Mouse (Mus musculus) midbrain, embryonic 12.5 days (tissue): Measurements from ENCODE around the gene Lrrtm3. TPM values are rescaled to one million over a fixed set of nuclear protein-coding genes. Genes with fewer than 3 reads are reported as not detected.

ENCODE experiments used
- ATAC-seq: fragments of 200-750 bp; cut with Nextera tagmentation; 2 replicates; pipeline ENCODE4 v1.8.0; 2017; ENCODE audit warnings: low read depth, moderate TSS enrichment, moderate library complexity; ENCODE audit not compliant: low FRiP score
- H3K27ac ChIP-seq: fragments of 300-500 bp; sonication (generic); replicated peaks from 2 replicates; pipeline ENCODE4 v1.5.1; 2016; ENCODE audit warnings: mild to moderate bottlenecking
- H3K27me3 ChIP-seq: fragments of 300-500 bp; sonication (generic); 2 replicates; pipeline ENCODE4 v1.6.1; 2016; ENCODE audit warnings: mild to moderate bottlenecking
- H3K36me3 ChIP-seq: fragments of 300-500 bp; sonication (generic); 2 replicates; pipeline ENCODE4 v1.6.1; 2016
- H3K4me1 ChIP-seq: fragments of 300-500 bp; sonication (generic); 2 replicates; pipeline ENCODE4 v1.6.1; 2016
- H3K4me2 ChIP-seq: fragments of 300-500 bp; sonication (generic); replicated peaks from 2 replicates; pipeline ENCODE4 v1.6.1; 2016; ENCODE audit warnings: mild to moderate bottlenecking, moderate library complexity
- H3K4me3 ChIP-seq: fragments of 300-500 bp; sonication (generic); 2 replicates; pipeline ENCODE4 v1.5.1; 2016; ENCODE audit warnings: mild to moderate bottlenecking
- H3K9ac ChIP-seq: fragments of 300-500 bp; sonication (generic); replicated peaks from 2 replicates; pipeline ENCODE4 v1.6.1; 2016; ENCODE audit warnings: mild to moderate bottlenecking, moderate library complexity
- H3K9me3 ChIP-seq: fragments of 300-500 bp; sonication (generic); 2 replicates; pipeline ENCODE4 v1.6.1; 2016; ENCODE audit warnings: mild to moderate bottlenecking
- WGBS: fragments of 180-500 bp; shearing (Covaris S2); methylation state at CpG from one replicate; pipeline ENCODE4 v1.1.7; 2016; 5-methylcytosine and 5-hydroxymethylcytosine counted together
- polyA plus RNA-seq: library from polyadenylated mRNA; unstranded; fragments of >200 nt; fragmentation: Nextera tagmentation; extraction: Ambion mirVana; gene quantifications from 2 replicates; pipeline ENCODE4 v1.2.1, GENCODE M21; 2016

Lrrtm3 gene
- polyA plus RNA-seq, 1 experiment from 2014 or later = 3.4 TPM

DNA sequence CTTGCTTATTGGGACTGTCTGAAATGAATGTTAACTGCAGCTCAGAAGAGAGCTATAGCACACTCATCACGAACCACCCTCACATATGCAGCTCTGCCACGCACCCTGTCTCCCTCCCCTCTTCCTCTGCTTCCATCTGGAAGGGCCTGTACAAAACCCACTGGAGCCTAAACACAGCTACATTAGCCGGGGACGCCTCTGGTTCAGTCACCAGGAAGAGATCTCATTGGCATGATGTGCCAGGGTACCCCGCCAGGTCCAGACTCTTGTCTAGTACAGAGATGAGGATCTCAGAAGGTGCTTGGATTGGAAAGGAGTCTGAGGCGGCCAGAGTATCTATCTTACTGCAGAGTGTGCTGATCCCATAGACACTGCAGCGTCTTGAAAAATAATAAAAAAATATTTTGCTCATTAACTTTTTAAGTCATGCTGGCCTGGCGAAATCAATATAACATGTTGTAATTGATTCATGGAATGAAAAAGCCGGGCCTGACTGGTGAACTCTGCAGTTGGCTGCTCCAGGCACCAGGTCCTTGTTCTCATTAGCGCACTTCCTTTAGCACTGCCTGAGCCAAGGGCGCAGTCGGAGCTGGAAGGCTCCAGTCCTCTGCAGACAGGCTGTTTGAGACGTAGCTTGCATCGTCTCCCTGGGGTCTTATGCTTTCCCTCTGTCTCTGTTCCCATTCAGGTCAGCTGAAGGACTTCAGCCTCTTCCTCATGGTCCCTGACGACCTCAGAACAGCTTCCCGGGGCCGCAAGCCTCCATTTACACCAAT, 50.1 kb downstream of the Lrrtm3 start:
- Histone ChIP-seq H3K27ac (no peak overlapping the region), H3K4me1 (no peaks in the 10 kb centered on the region), H3K4me3 (no peak overlapping the region), H3K9me3 (no peaks in the 10 kb centered on the region), H3K4me2 (no peak overlapping the region), H3K36me3 (no peaks in the 10 kb centered on the region), H3K27me3 (no peaks in the 10 kb centered on the region), H3K9ac (no peak overlapping the region)
- 81% methylated on average over 17 of the region's 17 CpGs for WGBS
- no peak for ATAC-seq

GRCm38 (mm10) chr10:64030901-64031300, 59.2 kb downstream of the Lrrtm3 start:
- no peak for ATAC-seq
- Histone ChIP-seq H3K36me3 (no peaks in the 10 kb centered on the region), H3K4me2 (no peak overlapping the region), H3K4me1 (no peaks in the 10 kb centered on the region), H3K9me3 (no peaks in the 10 kb centered on the region), H3K9ac (no peak overlapping the region), H3K4me3 (no peak overlapping the region), H3K27me3 (no peaks in the 10 kb centered on the region), H3K27ac (no peak overlapping the region)

DNA sequence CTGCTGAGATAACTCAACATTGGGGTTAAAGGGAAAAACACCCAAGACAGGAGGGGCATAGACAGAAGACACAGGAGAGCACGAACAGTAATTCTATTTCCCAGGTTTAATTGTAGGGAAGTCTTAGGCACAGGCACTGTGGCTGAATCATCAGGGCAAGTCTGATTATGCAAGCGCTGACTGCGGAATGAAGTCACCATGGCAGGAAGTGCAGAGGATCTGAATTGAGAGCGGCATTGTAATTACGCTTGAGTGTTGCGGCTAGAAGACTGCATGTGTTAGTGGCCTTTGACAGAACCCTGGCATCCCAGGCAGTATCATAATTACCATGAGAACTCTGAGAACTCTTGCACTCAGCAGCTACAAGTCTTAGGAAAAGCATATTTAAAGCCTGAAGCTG, 66.7 kb downstream of the Lrrtm3 start:
- Histone ChIP-seq H3K9ac (no peak overlapping the region), H3K4me1 (no peaks in the 10 kb centered on the region), H3K9me3 (no peaks in the 10 kb centered on the region), H3K36me3 (no peaks in the 10 kb centered on the region), H3K4me2 (no peak overlapping the region), H3K27me3 (no peaks in the 10 kb centered on the region), H3K27ac (no peak overlapping the region), H3K4me3 (no peak overlapping the region)
- no peak for ATAC-seq
- WGBS = 81% methylated on average over 6 of the region's 6 CpGs

- H3K27me3 ChIP-seq = no peaks in the 10 kb centered on the region
- ATAC-seq = no peak
- no peaks in the 10 kb centered on the region for H3K9me3 ChIP-seq
- no peak overlapping the region for H3K27ac ChIP-seq
- no peaks in the 10 kb centered on the region for H3K36me3 ChIP-seq
- no peak overlapping the region for H3K4me2 ChIP-seq
- WGBS = 97% methylated on average over 1 of the region's 1 CpGs
- no peaks in the 10 kb centered on the region for H3K4me1 ChIP-seq
- H3K9ac ChIP-seq = no peak overlapping the region
- H3K4me3 ChIP-seq = no peak overlapping the region
Observed at GRCm38 (mm10) chr10:64020347-64020746, 69.7 kb downstream of the Lrrtm3 start.

DNA sequence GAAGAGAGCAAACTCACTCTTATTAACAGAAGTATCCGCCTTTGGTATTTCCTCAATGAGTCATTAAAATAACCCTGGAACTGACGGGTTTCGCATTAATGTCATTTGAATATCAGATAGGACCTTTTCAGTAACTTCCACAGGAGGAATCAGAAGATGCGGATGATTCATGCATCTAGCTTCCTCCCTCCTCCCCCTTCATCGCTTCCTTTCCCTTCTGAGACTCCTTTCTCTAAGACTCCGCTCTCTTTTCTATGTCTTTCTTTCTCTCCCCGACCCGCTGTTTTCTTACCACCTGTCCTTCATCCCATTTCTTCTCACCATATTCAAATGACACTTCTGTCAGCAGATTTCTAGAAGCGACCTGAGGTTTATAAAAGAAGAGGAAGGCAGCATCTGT, 88.1 kb downstream of the Lrrtm3 start:
- Histone ChIP-seq H3K4me2 (no peak overlapping the region), H3K4me1 (no peaks in the 10 kb centered on the region), H3K9ac (no peak overlapping the region), H3K9me3 (no peaks in the 10 kb centered on the region), H3K4me3 (no peak overlapping the region), H3K36me3 (no peaks in the 10 kb centered on the region), H3K27me3 (no peaks in the 10 kb centered on the region), H3K27ac (no peak overlapping the region)
- 82% methylated on average over 9 of the region's 9 CpGs for WGBS
- ATAC-seq = no peak

DNA sequence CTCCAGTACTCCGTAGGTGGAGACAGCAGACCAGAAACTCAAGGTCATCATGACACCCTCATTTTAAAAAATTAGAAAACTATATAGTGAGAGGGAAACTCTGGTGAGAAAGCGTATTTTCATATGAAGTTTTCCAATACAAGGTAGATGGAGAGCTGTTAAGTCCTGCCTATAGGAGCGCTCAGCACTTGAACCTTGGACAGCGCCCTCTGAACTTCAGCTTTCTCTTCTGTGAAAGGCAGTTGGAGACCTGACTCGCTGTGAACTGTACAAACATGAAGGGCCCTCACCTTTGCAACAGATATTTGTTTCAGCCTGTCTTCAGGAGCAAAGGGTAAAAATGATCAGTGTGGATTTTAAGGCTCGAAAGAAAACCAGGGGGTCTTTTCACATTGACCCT, 88.5 kb downstream of the Lrrtm3 start:
- Histone ChIP-seq H3K4me3 (no peak overlapping the region), H3K27ac (no peak overlapping the region), H3K4me2 (no peak overlapping the region), H3K9ac (no peak overlapping the region), H3K27me3 (no peaks in the 10 kb centered on the region), H3K9me3 (no peaks in the 10 kb centered on the region), H3K36me3 (no peaks in the 10 kb centered on the region), H3K4me1 (no peaks in the 10 kb centered on the region)
- ATAC-seq = no peak
- WGBS = 84% methylated on average over 6 of the region's 6 CpGs

GRCm38 (mm10) chr10:63994251-63994650, 95.8 kb downstream of the Lrrtm3 start:
- no peak overlapping the region for H3K4me2 ChIP-seq
- no peak overlapping the region for H3K27ac ChIP-seq
- WGBS = 88% methylated on average over 5 of the region's 5 CpGs
- no peak overlapping the region for H3K9ac ChIP-seq
- ATAC-seq = no peak
- H3K36me3 ChIP-seq = no peaks in the 10 kb centered on the region
- no peak overlapping the region for H3K4me3 ChIP-seq
- H3K4me1 ChIP-seq = no peaks in the 10 kb centered on the region
- H3K9me3 ChIP-seq = no peaks in the 10 kb centered on the region
- H3K27me3 ChIP-seq = no peaks in the 10 kb centered on the region

- Histone ChIP-seq H3K9ac (no peak overlapping the region), H3K36me3 (no peaks in the 10 kb centered on the region), H3K4me3 (no peak overlapping the region), H3K27ac (no peak overlapping the region), H3K27me3 (no peaks in the 10 kb centered on the region), H3K9me3 (no peaks in the 10 kb centered on the region), H3K4me2 (no peak overlapping the region), H3K4me1 (no peaks in the 10 kb centered on the region)
- 76% methylated on average over 4 of the region's 4 CpGs for WGBS
- no peak for ATAC-seq
Observed at GRCm38 (mm10) chr10:63985576-63985975, 104.5 kb downstream of the Lrrtm3 start.

DNA sequence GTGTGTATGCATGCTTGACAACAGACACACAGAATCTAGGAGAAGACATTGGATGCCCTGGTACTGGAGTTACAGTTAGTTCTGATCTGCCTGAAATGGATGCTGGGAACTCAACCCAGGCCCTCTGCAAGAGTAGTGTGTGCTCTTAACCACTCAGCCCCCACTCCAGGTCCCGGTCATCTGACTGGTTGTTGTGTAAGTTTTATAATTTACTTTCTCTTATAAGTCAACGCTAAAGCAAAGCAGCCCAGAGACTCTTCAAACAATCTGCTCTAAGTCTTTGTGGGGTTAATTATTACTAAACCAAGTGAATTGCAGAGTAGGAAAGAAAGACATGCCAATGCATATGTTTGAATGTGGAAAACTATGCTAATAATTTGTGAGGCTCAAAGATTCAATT, 110.7 kb downstream of the Lrrtm3 start:
- Histone ChIP-seq H3K9ac (no peak overlapping the region), H3K36me3 (no peaks in the 10 kb centered on the region), H3K9me3 (no peaks in the 10 kb centered on the region), H3K27ac (no peak overlapping the region), H3K4me2 (no peak overlapping the region), H3K27me3 (no peaks in the 10 kb centered on the region), H3K4me3 (no peak overlapping the region), H3K4me1 (peaks cover 13% of the 10 kb centered on the region)
- 93% methylated on average over 2 of the region's 2 CpGs for WGBS
- ATAC-seq = no peak

GRCm38 (mm10) chr10:63978969-63979368, 111.1 kb downstream of the Lrrtm3 start:
- Histone ChIP-seq H3K27ac (no peak overlapping the region), H3K9me3 (no peaks in the 10 kb centered on the region), H3K4me1 (peaks cover 13% of the 10 kb centered on the region), H3K4me2 (no peak overlapping the region), H3K36me3 (no peaks in the 10 kb centered on the region), H3K27me3 (no peaks in the 10 kb centered on the region), H3K9ac (no peak overlapping the region), H3K4me3 (no peak overlapping the region)
- WGBS = 82% methylated on average over 5 of the region's 5 CpGs
- peak; percentile 42 for ATAC-seq

DNA sequence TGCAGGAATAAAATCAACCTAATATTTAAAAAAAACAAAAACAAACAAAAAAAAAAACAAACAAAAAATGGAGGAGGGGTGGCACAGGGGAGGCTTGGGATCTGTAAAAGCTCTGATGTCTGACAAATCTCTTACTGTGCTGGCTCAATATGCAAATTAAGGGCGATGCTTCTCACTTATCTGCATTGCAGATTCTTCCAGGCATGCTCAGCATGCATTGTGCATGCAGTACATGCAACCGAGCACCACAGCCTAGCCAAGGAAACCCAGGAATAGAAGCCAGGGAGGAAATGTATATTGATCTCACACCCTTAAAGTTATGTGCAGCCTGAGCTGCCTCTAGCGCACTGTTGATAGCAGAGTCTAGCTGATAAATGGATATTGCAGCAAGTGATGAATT, 111.5 kb downstream of the Lrrtm3 start:
- H3K27me3 ChIP-seq = no peaks in the 10 kb centered on the region
- H3K27ac ChIP-seq = no peak overlapping the region
- 31% methylated on average over 3 of the region's 3 CpGs for WGBS
- no peaks in the 10 kb centered on the region for H3K9me3 ChIP-seq
- ATAC-seq = peak; percentile 94
- H3K4me1 ChIP-seq = peaks cover 13% of the 10 kb centered on the region
- no peak overlapping the region for H3K4me3 ChIP-seq
- no peak overlapping the region for H3K9ac ChIP-seq
- no peaks in the 10 kb centered on the region for H3K36me3 ChIP-seq
- peak overlapping the region; percentile 38; the same call in 1 of the 2 replicates for H3K4me2 ChIP-seq

DNA sequence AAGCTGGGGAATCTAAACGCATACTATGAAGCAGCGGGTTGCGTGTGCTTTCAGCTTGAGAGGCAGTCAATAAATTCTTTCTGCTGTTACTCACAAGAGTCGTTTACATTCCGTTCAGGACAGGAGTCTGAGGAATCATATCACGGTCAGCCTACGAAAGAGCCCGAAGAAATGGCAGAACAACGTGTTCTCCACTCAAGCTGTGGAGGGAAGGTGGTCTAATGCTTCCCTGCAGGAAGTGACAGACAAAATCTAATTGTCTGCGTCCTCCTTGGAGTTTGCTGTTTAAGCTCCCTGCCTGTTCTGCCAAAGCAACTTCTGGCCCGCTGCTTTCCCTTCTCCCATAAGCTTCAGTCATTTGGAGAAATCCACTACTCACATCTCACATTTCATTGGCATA, 112.0 kb downstream of the Lrrtm3 start:
- H3K4me1 ChIP-seq = peaks cover 13% of the 10 kb centered on the region
- peak; percentile 44 for ATAC-seq
- 32% methylated on average over 11 of the region's 11 CpGs for WGBS
- H3K27ac ChIP-seq = peak overlapping the region; percentile 61
- H3K4me2 ChIP-seq = peak overlapping the region; percentile 38
- peak overlapping the region; percentile 3; the same call in 1 of the 2 replicates for H3K9ac ChIP-seq
- peak overlapping the region; percentile 16 for H3K4me3 ChIP-seq
- H3K9me3 ChIP-seq = no peaks in the 10 kb centered on the region
- H3K27me3 ChIP-seq = no peaks in the 10 kb centered on the region
- no peaks in the 10 kb centered on the region for H3K36me3 ChIP-seq

GRCm38 (mm10) chr10:63972300-63972699, 117.8 kb downstream of the Lrrtm3 start:
- Histone ChIP-seq H3K9me3 (no peaks in the 10 kb centered on the region), H3K4me3 (no peak overlapping the region), H3K27me3 (no peaks in the 10 kb centered on the region), H3K4me1 (no peaks in the 10 kb centered on the region), H3K36me3 (no peaks in the 10 kb centered on the region), H3K4me2 (no peak overlapping the region), H3K9ac (no peak overlapping the region), H3K27ac (no peak overlapping the region)
- ATAC-seq = no peak
- 82% methylated on average over 2 of the region's 2 CpGs for WGBS
